Mouse (Mus musculus) kidney, embryonic 15.5 days (tissue): ENCODE results near the gene Dbil5. TPM values are rescaled to one million over a fixed set of nuclear protein-coding genes. Genes with fewer than 3 reads are reported as not detected.

Experiments
- ATAC-seq: fragments of 200-750 bp; cut with Nextera tagmentation; replicated peaks from 2 replicates; pipeline ENCODE4 v1.8.0; 2017; ENCODE audit warnings: moderate TSS enrichment; ENCODE audit not compliant: low FRiP score
- H3K27ac ChIP-seq: fragments of 300-500 bp; sonication (generic); 2 replicates; pipeline ENCODE4 v1.5.1; 2015; ENCODE audit warnings: mild to moderate bottlenecking, inconsistent platforms
- H3K27me3 ChIP-seq: fragments of 300-500 bp; sonication (generic); 2 replicates; pipeline ENCODE4 v1.6.1; 2015; ENCODE audit warnings: inconsistent platforms
- H3K36me3 ChIP-seq: fragments of 300-500 bp; sonication (generic); 2 replicates; pipeline ENCODE4 v1.6.1; 2015; ENCODE audit warnings: inconsistent platforms
- H3K4me1 ChIP-seq: fragments of 300-500 bp; sonication (generic); 2 replicates; pipeline ENCODE4 v1.6.1; 2015; ENCODE audit warnings: inconsistent platforms
- H3K4me2 ChIP-seq: fragments of 300-500 bp; sonication (generic); 2 replicates; pipeline ENCODE4 v1.6.1; 2015; ENCODE audit warnings: moderate library complexity, mild to moderate bottlenecking, inconsistent platforms
- H3K4me3 ChIP-seq: fragments of 300-500 bp; sonication (generic); replicated peaks from 2 replicates; pipeline ENCODE4 v1.5.1; 2015; ENCODE audit warnings: mild to moderate bottlenecking, inconsistent platforms
- H3K9ac ChIP-seq: fragments of 300-500 bp; sonication (generic); 2 replicates; pipeline ENCODE4 v1.6.1; 2015; ENCODE audit warnings: mild to moderate bottlenecking, inconsistent platforms
- H3K9me3 ChIP-seq: fragments of 300-500 bp; sonication (generic); replicated peaks from 2 replicates; pipeline ENCODE4 v1.6.1; 2016; ENCODE audit warnings: inconsistent platforms
- WGBS: fragments of 180-500 bp; shearing (Covaris S2); methylation state at CpG from one replicate; pipeline ENCODE4 v1.1.7; 2015; ENCODE audit warnings: mixed read lengths; 5-methylcytosine and 5-hydroxymethylcytosine counted together
- polyA plus RNA-seq: library from polyadenylated mRNA; unstranded; fragments of >200 nt; fragmentation: Nextera tagmentation; extraction: Ambion mirVana; gene quantifications from 2 replicates; pipeline ENCODE4 v1.2.1, GENCODE M21; 2015

Gene Dbil5
- polyA plus RNA-seq, 1 experiment from 2014 or later: 0.97 TPM

GRCm38 (mm10) chr11:76260208-76261050, 43.0 kb downstream of the Dbil5 start:
- H3K4me2 ChIP-seq: no peak overlapping the region
- peaks cover 40% of the 10 kb centered on the region for H3K4me1 ChIP-seq
- peaks cover 58% of the 10 kb centered on the region for H3K36me3 ChIP-seq
- H3K27ac ChIP-seq: no peak overlapping the region
- WGBS: 73% methylated on average over 10 of the region's 10 CpGs
- no peak for ATAC-seq
- no peaks in the 10 kb centered on the region for H3K27me3 ChIP-seq
- H3K4me3 ChIP-seq: no peak overlapping the region
- H3K9ac ChIP-seq: no peak overlapping the region
- no peaks in the 10 kb centered on the region for H3K9me3 ChIP-seq

- WGBS: 75% methylated on average over 12 of the region's 12 CpGs
- Histone ChIP-seq H3K4me3 (no peak overlapping the region), H3K9ac (no peak overlapping the region), H3K4me2 (no peak overlapping the region), H3K9me3 (no peaks in the 10 kb centered on the region), H3K4me1 (peaks cover 32% of the 10 kb centered on the region), H3K36me3 (peaks cover 57% of the 10 kb centered on the region), H3K27ac (no peak overlapping the region), H3K27me3 (no peaks in the 10 kb centered on the region)
- no peak for ATAC-seq
Observed at GRCm38 (mm10) chr11:76261224-76261623, 43.8 kb downstream of the Dbil5 start.

- Histone ChIP-seq H3K4me3 (no peak overlapping the region), H3K4me1 (peaks cover 22% of the 10 kb centered on the region), H3K36me3 (peaks cover 44% of the 10 kb centered on the region), H3K9ac (no peak overlapping the region), H3K27me3 (no peaks in the 10 kb centered on the region), H3K27ac (no peak overlapping the region), H3K4me2 (no peak overlapping the region), H3K9me3 (no peaks in the 10 kb centered on the region)
- WGBS: 15% methylated on average over 19 of the region's 19 CpGs
- ATAC-seq: no peak
Observed at GRCm38 (mm10) chr11:76262611-76263351, 45.4 kb downstream of the Dbil5 start.

GRCm38 (mm10) chr11:76267550-76267949, 50.1 kb downstream of the Dbil5 start:
- no peak overlapping the region for H3K4me3 ChIP-seq
- peaks cover 23% of the 10 kb centered on the region for H3K36me3 ChIP-seq
- no peaks in the 10 kb centered on the region for H3K27me3 ChIP-seq
- ATAC-seq: no peak
- 71% methylated on average over 7 of the region's 7 CpGs for WGBS
- H3K4me1 ChIP-seq: peaks cover 9% of the 10 kb centered on the region
- H3K9ac ChIP-seq: no peak overlapping the region
- no peaks in the 10 kb centered on the region for H3K9me3 ChIP-seq
- no peak overlapping the region for H3K27ac ChIP-seq
- H3K4me2 ChIP-seq: no peak overlapping the region

GRCm38 (mm10) chr11:76268001-76268459, 50.6 kb downstream of the Dbil5 start:
- 68% methylated on average over 5 of the region's 5 CpGs for WGBS

More at GRCm38 (mm10) chr11:76268001-76268459, 50.6 kb downstream of the Dbil5 start:
- no peak for ATAC-seq
- no peaks in the 10 kb centered on the region for H3K9me3 ChIP-seq
- peaks cover 25% of the 10 kb centered on the region for H3K36me3 ChIP-seq
- H3K4me3 ChIP-seq: no peak overlapping the region
- peaks cover 4% of the 10 kb centered on the region for H3K4me1 ChIP-seq
- H3K9ac ChIP-seq: no peak overlapping the region
- H3K27me3 ChIP-seq: no peaks in the 10 kb centered on the region
- H3K4me2 ChIP-seq: no peak overlapping the region
- no peak overlapping the region for H3K27ac ChIP-seq

Other genes starting within 250 kb of the Dbil5 start
- 0.40 TPM in 1 of 2 replicates, not detected in the other for gene 1700016K19Rik, start 217.7 kb upstream of the Dbil5 start, polyA plus RNA-seq
- 27.7 and 30.6 TPM in 2 replicates for gene Rflnb, start 189.8 kb upstream of the Dbil5 start, polyA plus RNA-seq
- gene Vps53, start 38.0 kb upstream of the Dbil5 start, polyA plus RNA-seq: 36.6 and 41.7 TPM in 2 replicates
- gene Fam57a, start 37.9 kb upstream of the Dbil5 start, polyA plus RNA-seq: 27.0 and 29.0 TPM in 2 replicates
- 28.3 and 37.7 TPM in 2 replicates for gene Gemin4, start 56 bp downstream of the Dbil5 start, polyA plus RNA-seq
- gene Mrm3, start 26.1 kb downstream of the Dbil5 start, polyA plus RNA-seq: 25.7 and 26.3 TPM in 2 replicates
- 141 and 144 TPM in 2 replicates for gene Glod4, start 26.1 kb downstream of the Dbil5 start, polyA plus RNA-seq
- gene Nxn, start 181.5 kb downstream of the Dbil5 start, polyA plus RNA-seq: 30.2 and 33.1 TPM in 2 replicates
- 105 and 111 TPM in 2 replicates for gene Timm22, start 189.3 kb downstream of the Dbil5 start, polyA plus RNA-seq